Mouse (Mus musculus): ENCODE measurements around the gene Cabcoco1. TPM values are rescaled to one million over a fixed set of nuclear protein-coding genes. Genes with fewer than 3 reads are reported as not detected.

The Cabcoco1 gene
- polyA plus RNA-seq, 1 experiment from 2014 or later, result 0.71 TPM

GRCm38 (mm10) chr10:68501067-68501466 lies 40.6 kb downstream of the Cabcoco1 start:
- H3K27ac ChIP-seq, result no peak overlapping the region
- no peak overlapping the region for H3K4me2 ChIP-seq (replicated peaks)
- no peaks in the 10 kb centered on the region for H3K36me3 ChIP-seq
- H3K9ac ChIP-seq, result no peak overlapping the region
- no peak for ATAC-seq (ENCODE audit: low FRiP score, low read depth)
- WGBS, result 84% methylated on average over 6 of the region's 6 CpGs
- H3K9me3 ChIP-seq, result no peaks in the 10 kb centered on the region
- H3K4me1 ChIP-seq, result no peaks in the 10 kb centered on the region
- no peak overlapping the region for H3K4me3 ChIP-seq
- H3K27me3 ChIP-seq (replicated peaks), result no peaks in the 10 kb centered on the region

GRCm38 (mm10) chr10:68495246-68495645 lies 46.5 kb downstream of the Cabcoco1 start:
- H3K4me3 ChIP-seq, result no peak overlapping the region
- no peak overlapping the region for H3K27ac ChIP-seq
- no peaks in the 10 kb centered on the region for H3K36me3 ChIP-seq
- WGBS, result 95% methylated on average over 2 of the region's 2 CpGs
- H3K4me2 ChIP-seq (replicated peaks), result no peak overlapping the region
- H3K9me3 ChIP-seq, result no peaks in the 10 kb centered on the region
- ATAC-seq (ENCODE audit: low FRiP score, low read depth), result no peak
- no peaks in the 10 kb centered on the region for H3K4me1 ChIP-seq
- no peaks in the 10 kb centered on the region for H3K27me3 ChIP-seq (replicated peaks)
- no peak overlapping the region for H3K9ac ChIP-seq

- Histone ChIP-seq H3K4me1 (no peaks in the 10 kb centered on the region), H3K9ac (no peak overlapping the region), H3K27ac (no peak overlapping the region), H3K9me3 (no peaks in the 10 kb centered on the region), H3K4me2 (replicated peaks) (no peak overlapping the region), H3K36me3 (no peaks in the 10 kb centered on the region), H3K4me3 (no peak overlapping the region), H3K27me3 (replicated peaks) (no peaks in the 10 kb centered on the region)
- WGBS, result 81% methylated on average over 11 of the region's 11 CpGs
- no peak for ATAC-seq (ENCODE audit: low FRiP score, low read depth)
Observed at GRCm38 (mm10) chr10:68491557-68491956, 50.1 kb downstream of the Cabcoco1 start.

- no peak overlapping the region for H3K27ac ChIP-seq
- no peak overlapping the region for H3K4me2 ChIP-seq (replicated peaks)
- H3K9me3 ChIP-seq, result no peaks in the 10 kb centered on the region
- no peaks in the 10 kb centered on the region for H3K4me1 ChIP-seq
- no peaks in the 10 kb centered on the region for H3K27me3 ChIP-seq (replicated peaks)
- ATAC-seq (ENCODE audit: low FRiP score, low read depth), result no peak
- H3K9ac ChIP-seq, result no peak overlapping the region
- 67% methylated on average over 6 of the region's 6 CpGs for WGBS
- H3K36me3 ChIP-seq, result no peaks in the 10 kb centered on the region
- H3K4me3 ChIP-seq, result no peak overlapping the region
Observed at GRCm38 (mm10) chr10:68490781-68491180, 50.9 kb downstream of the Cabcoco1 start.

GRCm38 (mm10) chr10:68472799-68473198 lies 68.9 kb downstream of the Cabcoco1 start:
- H3K36me3 ChIP-seq, result no peaks in the 10 kb centered on the region
- no peak for ATAC-seq (ENCODE audit: low FRiP score, low read depth)
- H3K9me3 ChIP-seq, result no peaks in the 10 kb centered on the region
- no peak overlapping the region for H3K27ac ChIP-seq
- H3K4me3 ChIP-seq, result no peak overlapping the region
- no peaks in the 10 kb centered on the region for H3K27me3 ChIP-seq (replicated peaks)
- H3K9ac ChIP-seq, result no peak overlapping the region
- WGBS, result 87% methylated on average over 8 of the region's 8 CpGs
- no peak overlapping the region for H3K4me2 ChIP-seq (replicated peaks)
- no peaks in the 10 kb centered on the region for H3K4me1 ChIP-seq

- H3K9ac ChIP-seq, result no peak overlapping the region
- H3K4me1 ChIP-seq, result no peaks in the 10 kb centered on the region
- ATAC-seq (ENCODE audit: low FRiP score, low read depth), result no peak
- H3K27ac ChIP-seq, result no peak overlapping the region
- H3K4me2 ChIP-seq (replicated peaks), result no peak overlapping the region
- WGBS, result 89% methylated on average over 4 of the region's 4 CpGs
- no peaks in the 10 kb centered on the region for H3K9me3 ChIP-seq
- no peak overlapping the region for H3K4me3 ChIP-seq
- H3K36me3 ChIP-seq, result no peaks in the 10 kb centered on the region
- H3K27me3 ChIP-seq (replicated peaks), result no peaks in the 10 kb centered on the region
Observed at GRCm38 (mm10) chr10:68465737-68466327, 75.9 kb downstream of the Cabcoco1 start.

- H3K36me3 ChIP-seq, result no peaks in the 10 kb centered on the region
- H3K4me3 ChIP-seq, result no peak overlapping the region
- no peak overlapping the region for H3K4me2 ChIP-seq (replicated peaks)
- no peaks in the 10 kb centered on the region for H3K4me1 ChIP-seq
- no peak overlapping the region for H3K9ac ChIP-seq
- no peak overlapping the region for H3K27ac ChIP-seq
- H3K9me3 ChIP-seq, result no peaks in the 10 kb centered on the region
- H3K27me3 ChIP-seq (replicated peaks), result no peaks in the 10 kb centered on the region
- WGBS, result 38% methylated on average over 7 of the region's 7 CpGs
- no peak for ATAC-seq (ENCODE audit: low FRiP score, low read depth)
Observed at GRCm38 (mm10) chr10:68464943-68465342, 76.8 kb downstream of the Cabcoco1 start.

GRCm38 (mm10) chr10:68459784-68460183 lies 81.9 kb downstream of the Cabcoco1 start:
- no peak overlapping the region for H3K27ac ChIP-seq
- no peak for ATAC-seq (ENCODE audit: low FRiP score, low read depth)
- WGBS, result 86% methylated on average over 11 of the region's 11 CpGs

GRCm38 (mm10) chr10:68457019-68457418 lies 84.7 kb downstream of the Cabcoco1 start:
- H3K9ac ChIP-seq, result no peak overlapping the region
- no peaks in the 10 kb centered on the region for H3K36me3 ChIP-seq
- H3K27ac ChIP-seq, result no peak overlapping the region
- H3K4me2 ChIP-seq (replicated peaks), result no peak overlapping the region
- no peak overlapping the region for H3K4me3 ChIP-seq
- no peak for ATAC-seq (ENCODE audit: low FRiP score, low read depth)
- 92% methylated on average over 7 of the region's 7 CpGs for WGBS
- H3K27me3 ChIP-seq (replicated peaks), result no peaks in the 10 kb centered on the region
- no peaks in the 10 kb centered on the region for H3K9me3 ChIP-seq
- H3K4me1 ChIP-seq, result no peaks in the 10 kb centered on the region

More at GRCm38 (mm10) chr10:68459784-68460183, 81.9 kb downstream of the Cabcoco1 start:
- Histone ChIP-seq H3K9ac (no peak overlapping the region), H3K27me3 (replicated peaks) (no peaks in the 10 kb centered on the region), H3K9me3 (no peaks in the 10 kb centered on the region), H3K4me3 (no peak overlapping the region), H3K36me3 (no peaks in the 10 kb centered on the region), H3K4me1 (no peaks in the 10 kb centered on the region), H3K4me2 (replicated peaks) (no peak overlapping the region)

GRCm38 (mm10) chr10:68454541-68454940 lies 87.2 kb downstream of the Cabcoco1 start:
- H3K4me3 ChIP-seq, result no peak overlapping the region
- no peaks in the 10 kb centered on the region for H3K4me1 ChIP-seq
- H3K27me3 ChIP-seq (replicated peaks), result no peaks in the 10 kb centered on the region
- no peak overlapping the region for H3K4me2 ChIP-seq (replicated peaks)
- no peak overlapping the region for H3K27ac ChIP-seq
- no peaks in the 10 kb centered on the region for H3K36me3 ChIP-seq
- no peaks in the 10 kb centered on the region for H3K9me3 ChIP-seq
- ATAC-seq (ENCODE audit: low FRiP score, low read depth), result no peak
- H3K9ac ChIP-seq, result no peak overlapping the region

GRCm38 (mm10) chr10:68446797-68447125 lies 94.9 kb downstream of the Cabcoco1 start:
- H3K9ac ChIP-seq, result no peak overlapping the region
- no peak for ATAC-seq (ENCODE audit: low FRiP score, low read depth)
- H3K4me2 ChIP-seq (replicated peaks), result no peak overlapping the region
- no peaks in the 10 kb centered on the region for H3K9me3 ChIP-seq
- no peaks in the 10 kb centered on the region for H3K27me3 ChIP-seq (replicated peaks)
- no peak overlapping the region for H3K27ac ChIP-seq
- H3K4me1 ChIP-seq, result no peaks in the 10 kb centered on the region
- WGBS, result 53% methylated on average over 5 of the region's 5 CpGs
- H3K4me3 ChIP-seq, result no peak overlapping the region
- H3K36me3 ChIP-seq, result no peaks in the 10 kb centered on the region

GRCm38 (mm10) chr10:68445876-68446796 lies 95.6 kb downstream of the Cabcoco1 start:
- Histone ChIP-seq H3K27ac (no peak overlapping the region), H3K4me2 (replicated peaks) (no peak overlapping the region), H3K36me3 (no peaks in the 10 kb centered on the region), H3K27me3 (replicated peaks) (no peaks in the 10 kb centered on the region), H3K9me3 (no peaks in the 10 kb centered on the region), H3K4me3 (no peak overlapping the region), H3K4me1 (no peaks in the 10 kb centered on the region), H3K9ac (no peak overlapping the region)
- ATAC-seq (ENCODE audit: low FRiP score, low read depth), result no peak
- WGBS, result 49% methylated on average over 15 of the region's 15 CpGs

All from neural tube, embryonic 12.5 days (tissue).